In genomic region chr4:36950021-36950751, GRCm38 (mm10) we compare ENCODE assay signal across 10 mouse cellular contexts. TPM values are rescaled to one million over a fixed set of nuclear protein-coding genes. Genes with fewer than 3 reads are reported as not detected.
DNase-seq lines count a peak whose midpoint lies in the region; ATAC-seq and TF ChIP-seq lines count a peak whose summit lies in the region.
"Had no signal": no experiment of that assay in that cellular context is flagged by ENCODE, and none has a peak within 500 bp of the region (broad histone marks: within the 10 kb centered on the region; RNA-seq: fewer than 3 reads in every experiment).

No protein-coding gene starts in this region.

- no peaks in the 10 kb centered on the region for H3K36me3 ChIP-seq in hindbrain, embryonic 12.5 days
- no peaks in the 10 kb centered on the region for H3K36me3 ChIP-seq in midbrain, embryonic 12.5 days
- H3K36me3 ChIP-seq in stomach, postnatal 0 days (ENCODE audit: control insufficient read depth, insufficient read depth, low read length), result no peaks in the 10 kb centered on the region

- no peaks in the 10 kb centered on the region for H3K9me3 ChIP-seq in hindbrain, embryonic 12.5 days (replicated peaks)
- H3K9me3 ChIP-seq in midbrain, embryonic 12.5 days, result no peaks in the 10 kb centered on the region
- no peaks in the 10 kb centered on the region for H3K9me3 ChIP-seq in stomach, postnatal 0 days (ENCODE audit: control insufficient read depth, low read length)

- TF ChIP-seq POLR2A in embryonic fibroblast, embryonic 13.5 days (IDR thresholded peaks at IDR 0.05; ENCODE audit: low read depth, low read length), result no peak; the same call in 1 of the 2 replicates

- H3K4me3 ChIP-seq in embryonic fibroblast, embryonic 13.5 days (ENCODE audit: insufficient read depth, low read length), result peak overlapping the region; percentile 59
- H3K4me3 ChIP-seq in hindbrain, embryonic 12.5 days, result peak overlapping the region; percentile 58
- H3K4me3 ChIP-seq in midbrain, embryonic 12.5 days, result peak overlapping the region; percentile 64
- peak overlapping the region; percentile 48 for H3K4me3 ChIP-seq in stomach, postnatal 0 days (ENCODE audit: low read depth, low read length)

- peak; percentile 94 for ATAC-seq in hindbrain, embryonic 12.5 days (ENCODE audit: low FRiP score)
- ATAC-seq in midbrain, embryonic 12.5 days (ENCODE audit: low FRiP score, low read depth), result peak; percentile 96
- ATAC-seq in stomach, postnatal 0 days (ENCODE audit: low FRiP score, low TSS enrichment), result peak; percentile 83

- H3K27ac ChIP-seq in embryonic fibroblast, embryonic 13.5 days (ENCODE audit: insufficient read depth, low read length), result no peak overlapping the region
- no peak overlapping the region for H3K27ac ChIP-seq in hindbrain, embryonic 12.5 days
- no peak overlapping the region for H3K27ac ChIP-seq in midbrain, embryonic 12.5 days (replicated peaks)
- H3K27ac ChIP-seq in stomach, postnatal 0 days (replicated peaks), result no peak overlapping the region
- H3K27ac ChIP-seq: macrophage had no signal

- TF ChIP-seq CTCF in embryonic fibroblast, embryonic 13.5 days (IDR thresholded peaks at IDR 0.05; ENCODE audit: borderline replicate concordance, insufficient read depth, low read length), result 0 out of 2 replicates have a peak, but pooled peaks have one; percentile 17
- TF ChIP-seq CTCF in stomach, postnatal 0 days (IDR thresholded peaks at IDR 0.05; ENCODE audit: low read depth), result peak; percentile 79

- under 1% methylated on average over 31 of the region's 43 CpGs for WGBS in hindbrain, embryonic 12.5 days
- WGBS in midbrain, embryonic 12.5 days, result under 1% methylated on average over 39 of the region's 43 CpGs
- 2% methylated on average over 41 of the region's 43 CpGs for WGBS in stomach, postnatal 0 days

- DNase-seq in gastrocnemius, postnatal 10 days, result peak; percentile 50
- DNase-seq in gastrocnemius, adult 8-10 months (ENCODE audit: low spot score in 2 of 2), result no peak
- DNase-seq in Muller cell, postnatal 12 days (ENCODE audit: inconsistent ontology term), result peak; percentile 79
- DNase-seq in left cerebral cortex, adult 8-10 months (ENCODE audit: low spot score in 2 of 2), result peak; percentile 47 to 65
- DNase-seq in stomach, postnatal 0 days (ENCODE audit: low spot score), result peak; percentile 68

- peak overlapping the region; percentile 56 for H3K9ac ChIP-seq in hindbrain, embryonic 12.5 days
- peak overlapping the region; percentile 48 for H3K9ac ChIP-seq in midbrain, embryonic 12.5 days (replicated peaks)
- H3K9ac ChIP-seq in stomach, postnatal 0 days (ENCODE audit: low read length), result no peak overlapping the region

- peak overlapping the region; percentile 99 for H3K4me2 ChIP-seq in hindbrain, embryonic 12.5 days (replicated peaks)
- peak overlapping the region; percentile 98 for H3K4me2 ChIP-seq in midbrain, embryonic 12.5 days (replicated peaks)
- H3K4me2 ChIP-seq in stomach, postnatal 0 days (replicated peaks; ENCODE audit: low read depth), result peak overlapping the region; percentile 84

- H3K4me1 ChIP-seq in embryonic fibroblast, embryonic 13.5 days (ENCODE audit: control insufficient read depth, insufficient read depth, low read length), result peaks cover 7% of the 10 kb centered on the region; the same call in 1 of the 2 replicates
- peaks cover 18% of the 10 kb centered on the region for H3K4me1 ChIP-seq in hindbrain, embryonic 12.5 days
- peaks cover 22% of the 10 kb centered on the region; the same call in 1 of the 2 replicates for H3K4me1 ChIP-seq in midbrain, embryonic 12.5 days
- no peaks in the 10 kb centered on the region; the same call in 1 of the 2 replicates for H3K4me1 ChIP-seq in stomach, postnatal 0 days (replicated peaks; ENCODE audit: control insufficient read depth, insufficient read depth)

- TF ChIP-seq EP300 in stomach, postnatal 0 days (optimal IDR thresholded peaks at IDR 0.05), result no peak

- peaks cover 50% of the 10 kb centered on the region for H3K27me3 ChIP-seq in hindbrain, embryonic 12.5 days
- peaks cover 46% of the 10 kb centered on the region for H3K27me3 ChIP-seq in midbrain, embryonic 12.5 days
- H3K27me3 ChIP-seq in stomach, postnatal 0 days (ENCODE audit: control insufficient read depth, insufficient read depth, low read length), result peaks cover 10% of the 10 kb centered on the region; the same call in 1 of the 2 replicates

RNA-seq across cellular contexts. Expression of gene Lingo2, which starts 1.4 kb away (rescaled TPM):
- total RNA-seq in gastrocnemius, postnatal 10 days (2021), result under 1 TPM; 0.20 to 0.21 TPM
- total RNA-seq in gastrocnemius, adult 8-10 months (2022), result not detected
- polyA plus RNA-seq in embryonic fibroblast, embryonic 13.5 days (2011; ENCODE audit: insufficient read length, low read depth, missing spikeins), result 3.9 and 8.2 TPM in 2 replicates
- polyA plus RNA-seq in hindbrain, embryonic 12.5 days (2016; fragmentation: Nextera tagmentation; extraction: Ambion mirVana), result 11.6 and 12.4 TPM in 2 replicates
- 10 to 100 TPM; 52.6 to 57.3 (median 54.1) TPM for total RNA-seq in left cerebral cortex, adult 8-10 months (2022)
- 6.2 and 7.6 TPM in 2 replicates for polyA plus RNA-seq in midbrain, embryonic 12.5 days (2016; fragmentation: Nextera tagmentation; extraction: Ambion mirVana)
- polyA plus RNA-seq in stomach, postnatal 0 days (2015; fragmentation: Nextera tagmentation; extraction: Ambion mirVana), result 0.39 and 0.50 TPM in 2 replicates
- total RNA-seq: MEL had no signal
- polyA plus RNA-seq: macrophage had no signal

Comparison
In these comparisons a context has a peak if more than half of its experiments do, and no peak if none do; other contexts are left out.
1. DNase-seq: peak in gastrocnemius, postnatal 10 days (single experiment), Muller cell, postnatal 12 days (single experiment), left cerebral cortex, adult 8-10 months (2 of 2) and stomach, postnatal 0 days (single experiment); none in gastrocnemius, adult 8-10 months (0 of 2).
2. Peak in every context shown above with its lines, with median percentiles within 50 percentile points of each other: H3K4me3 ChIP-seq, ATAC-seq and H3K4me2 ChIP-seq.